Mouse (Mus musculus): ENCODE measurements around the gene Ankrd35. TPM values are rescaled to one million over a fixed set of nuclear protein-coding genes. Genes with fewer than 3 reads are reported as not detected.

The Ankrd35 gene
- polyA plus RNA-seq (2015; fragmentation: Nextera tagmentation; extraction: Ambion mirVana): 0.28 and 0.39 TPM in 2 replicates

DNA sequence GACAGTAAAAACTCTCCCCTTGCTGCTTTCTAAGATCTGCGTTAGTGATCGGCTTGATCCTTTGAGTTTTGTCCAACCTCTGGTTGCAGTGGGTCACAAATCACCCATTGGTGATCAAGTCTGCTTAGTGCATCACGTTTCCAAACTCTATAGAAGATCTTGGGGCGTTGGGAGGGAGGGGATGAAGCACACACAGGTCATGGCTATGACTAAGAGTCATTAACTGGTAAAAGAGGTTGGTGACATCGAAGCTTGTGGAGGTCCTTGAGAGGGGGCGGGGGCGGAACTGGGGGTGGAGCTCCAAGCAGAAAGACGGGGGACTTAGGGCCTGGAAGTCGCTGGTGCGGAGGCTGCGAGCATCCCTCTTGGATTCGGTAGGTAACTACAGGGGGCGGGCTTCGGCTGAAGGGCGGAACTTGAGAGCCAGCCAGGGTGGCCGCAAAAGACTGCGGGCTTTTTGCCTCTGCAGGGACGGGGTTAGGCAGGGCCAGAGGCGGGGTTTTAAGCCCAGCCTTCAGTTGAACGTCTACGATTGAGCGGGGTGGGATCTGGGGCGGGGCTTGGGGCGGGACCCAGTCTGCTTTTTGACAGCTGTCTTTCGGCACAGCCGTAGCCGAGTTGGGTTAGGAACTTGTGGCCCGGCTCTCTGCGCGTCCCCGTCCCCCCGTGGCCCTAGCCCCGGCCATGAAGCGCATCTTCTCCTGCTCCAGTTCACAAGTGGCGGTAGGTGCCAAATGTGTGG is at the start of gene Ankrd35:
Gene Ankrd35 (plus strand): TSS at position 405 of the 742 bp plus-strand sequence.
- Histone ChIP-seq H3K4me2 (ENCODE audit: low read depth, low read length) (peak within 1 kb of the TSS; percentile 89), H3K27me3 (replicated peaks; ENCODE audit: control insufficient read depth, insufficient read depth, low read length) (peaks cover 5% of the 10 kb centered on the region; the same call in 1 of the 2 replicates), H3K27ac (ENCODE audit: low read length) (no peak within 1 kb of the TSS), H3K36me3 (ENCODE audit: control insufficient read depth, insufficient read depth, low read length) (no peaks in the 10 kb centered on the region), H3K9me3 (ENCODE audit: control insufficient read depth, low read length) (no peaks in the 10 kb centered on the region), H3K4me3 (ENCODE audit: low read length) (peak within 1 kb of the TSS; percentile 54), H3K9ac (ENCODE audit: low read depth, low read length) (peak within 1 kb of the TSS; percentile 48; the same call in 1 of the 2 replicates), H3K4me1 (ENCODE audit: control insufficient read depth, insufficient read depth, low read length) (peaks cover 12% of the 10 kb centered on the region)
- 4% methylated on average over 35 of the region's 35 CpGs for WGBS
- ATAC-seq: peak; percentile 98

DNA sequence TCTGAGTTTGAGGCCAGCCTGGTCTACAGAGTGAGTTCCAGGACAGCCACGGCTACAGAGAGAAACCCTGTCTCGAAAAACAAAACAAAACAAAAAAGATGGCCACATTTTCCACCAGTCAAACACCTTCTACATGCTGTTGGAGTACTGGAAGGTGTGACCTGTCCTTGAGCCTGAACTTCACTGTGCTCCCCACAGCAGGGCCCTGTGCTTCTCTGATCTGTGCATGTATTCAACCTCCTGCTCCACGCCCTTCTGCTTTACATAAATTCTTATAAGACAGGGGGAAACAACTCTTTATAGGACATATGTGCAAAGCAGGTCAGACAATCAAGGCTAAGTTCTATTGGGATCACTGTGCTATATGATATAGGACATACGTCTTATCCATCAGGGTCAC is 46.7 kb upstream of the Ankrd35 start:
- Histone ChIP-seq H3K4me2 (ENCODE audit: low read depth, low read length) (no peak overlapping the region), H3K4me3 (ENCODE audit: low read length) (no peak overlapping the region), H3K9me3 (ENCODE audit: control insufficient read depth, low read length) (no peaks in the 10 kb centered on the region), H3K4me1 (ENCODE audit: control insufficient read depth, insufficient read depth, low read length) (no peaks in the 10 kb centered on the region), H3K36me3 (ENCODE audit: control insufficient read depth, insufficient read depth, low read length) (peaks cover 7% of the 10 kb centered on the region; the same call in 1 of the 2 replicates), H3K27me3 (replicated peaks; ENCODE audit: control insufficient read depth, insufficient read depth, low read length) (no peaks in the 10 kb centered on the region), H3K27ac (ENCODE audit: low read length) (no peak overlapping the region), H3K9ac (ENCODE audit: low read depth, low read length) (no peak overlapping the region)
- WGBS: 90% methylated on average over 4 of the region's 4 CpGs
- ATAC-seq: no peak

DNA sequence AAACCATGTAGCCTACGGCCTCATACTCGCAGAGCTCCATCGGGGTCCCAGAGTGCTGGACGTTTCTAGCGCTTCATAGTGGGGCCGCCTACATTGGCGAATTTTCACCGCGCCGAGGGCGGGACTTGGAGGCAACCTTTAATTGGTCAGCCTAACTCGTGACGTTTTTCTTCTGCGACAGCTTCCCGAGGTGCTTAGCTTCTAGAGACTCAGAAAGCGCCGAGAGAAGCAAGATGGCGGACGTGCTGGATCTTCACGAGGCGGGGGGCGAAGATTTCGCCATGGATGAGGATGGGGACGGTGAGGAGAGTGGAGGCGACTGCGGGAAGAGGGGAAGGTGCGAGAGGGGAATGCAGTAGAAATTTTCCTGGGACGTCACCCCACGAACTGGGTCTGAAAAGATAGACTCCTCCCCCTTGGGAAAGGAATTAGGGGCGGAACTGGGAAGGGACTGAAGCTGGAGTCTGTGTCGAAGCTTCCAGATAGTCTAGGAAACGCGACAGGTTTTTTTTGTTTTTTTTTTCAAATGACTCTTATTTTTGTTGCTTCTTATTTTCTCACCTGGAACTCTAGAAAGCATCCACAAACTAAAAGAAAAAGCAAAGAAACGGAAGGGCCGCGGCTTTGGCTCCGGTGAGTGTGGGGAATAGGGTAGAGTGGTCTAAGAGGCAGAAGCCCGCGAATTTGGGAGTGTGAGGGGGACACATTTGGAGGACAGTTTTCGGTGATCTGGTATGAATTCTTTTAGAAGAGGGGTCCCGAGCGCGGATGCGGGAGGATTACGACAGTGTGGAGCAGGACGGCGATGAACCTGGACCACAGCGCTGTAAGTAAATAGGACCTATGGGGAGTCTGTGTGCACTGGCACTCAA is 40.0 kb upstream of the Ankrd35 start, which contains the start of gene Rbm8a:
Gene Rbm8a (plus strand): TSS at position 205 of the 872 bp plus-strand sequence.
- Histone ChIP-seq H3K9ac (ENCODE audit: low read depth, low read length) (peak within 1 kb of the TSS; percentile 81), H3K9me3 (ENCODE audit: control insufficient read depth, low read length) (no peaks in the 10 kb centered on the region), H3K27ac (ENCODE audit: low read length) (peak within 1 kb of the TSS; percentile 72), H3K4me1 (ENCODE audit: control insufficient read depth, insufficient read depth, low read length) (peaks cover 11% of the 10 kb centered on the region), H3K4me3 (ENCODE audit: low read length) (peak within 1 kb of the TSS; percentile 76), H3K36me3 (ENCODE audit: control insufficient read depth, insufficient read depth, low read length) (no peaks in the 10 kb centered on the region), H3K27me3 (replicated peaks; ENCODE audit: control insufficient read depth, insufficient read depth, low read length) (no peaks in the 10 kb centered on the region), H3K4me2 (ENCODE audit: low read depth, low read length) (peak within 1 kb of the TSS; percentile 83)
- WGBS: under 1% methylated on average over 48 of the region's 48 CpGs
- ATAC-seq: peak; percentile 96

DNA sequence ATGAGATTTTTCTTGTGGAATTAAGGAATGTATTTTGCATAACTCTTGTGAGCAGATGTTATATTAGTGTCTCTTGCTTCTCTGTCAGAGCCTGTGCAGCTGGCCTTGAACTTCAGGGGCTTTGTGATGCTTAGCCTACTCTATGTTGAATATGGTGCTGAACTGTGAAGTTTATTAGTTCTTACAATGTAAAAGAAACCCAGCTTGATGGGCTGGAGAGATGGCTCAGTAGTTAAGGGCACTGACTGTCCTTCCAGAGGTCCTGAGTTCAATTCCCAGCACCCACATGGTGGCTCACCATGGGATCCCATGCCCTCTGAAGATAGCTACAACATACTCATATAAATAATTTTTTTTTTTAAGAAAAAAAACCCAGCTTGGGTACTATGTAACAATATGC is 37.9 kb upstream of the Ankrd35 start:
- Histone ChIP-seq H3K4me2 (ENCODE audit: low read depth, low read length) (no peak overlapping the region), H3K9me3 (ENCODE audit: control insufficient read depth, low read length) (no peaks in the 10 kb centered on the region), H3K27me3 (replicated peaks; ENCODE audit: control insufficient read depth, insufficient read depth, low read length) (no peaks in the 10 kb centered on the region), H3K9ac (ENCODE audit: low read depth, low read length) (no peak overlapping the region), H3K4me1 (ENCODE audit: control insufficient read depth, insufficient read depth, low read length) (peaks cover 23% of the 10 kb centered on the region), H3K27ac (ENCODE audit: low read length) (no peak overlapping the region), H3K4me3 (ENCODE audit: low read length) (no peak overlapping the region), H3K36me3 (ENCODE audit: control insufficient read depth, insufficient read depth, low read length) (0 out of 2 replicates have a peak, but pooled peaks cover under 1% of the 10 kb centered on the region)
- no peak for ATAC-seq

DNA sequence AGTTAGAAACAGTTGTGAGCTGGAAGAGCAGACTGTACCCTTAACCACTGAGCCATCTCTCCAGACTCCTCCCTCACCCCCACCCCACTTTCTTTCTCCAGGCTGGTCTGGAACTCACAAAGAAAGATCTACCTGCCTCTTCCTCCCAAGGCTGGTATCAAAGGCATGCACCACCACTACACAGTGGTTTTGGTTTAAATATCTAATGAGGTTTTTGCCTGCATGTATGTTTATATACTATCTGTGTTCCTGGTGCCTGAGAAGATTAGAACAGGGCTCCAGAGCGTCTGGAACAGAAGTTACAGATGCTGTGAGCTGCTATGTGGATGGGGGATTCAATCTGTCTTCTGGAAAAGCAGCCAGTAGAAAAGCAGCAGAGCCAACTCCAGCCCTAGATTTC is 35.9 kb upstream of the Ankrd35 start:
- Histone ChIP-seq H3K4me1 (ENCODE audit: control insufficient read depth, insufficient read depth, low read length) (peaks cover 24% of the 10 kb centered on the region), H3K4me3 (ENCODE audit: low read length) (no peak overlapping the region), H3K9me3 (ENCODE audit: control insufficient read depth, low read length) (no peaks in the 10 kb centered on the region), H3K4me2 (ENCODE audit: low read depth, low read length) (no peak overlapping the region), H3K27ac (ENCODE audit: low read length) (no peak overlapping the region), H3K27me3 (replicated peaks; ENCODE audit: control insufficient read depth, insufficient read depth, low read length) (no peaks in the 10 kb centered on the region), H3K9ac (ENCODE audit: low read depth, low read length) (no peak overlapping the region), H3K36me3 (ENCODE audit: control insufficient read depth, insufficient read depth, low read length) (0 out of 2 replicates have a peak, but pooled peaks cover 3% of the 10 kb centered on the region)
- 59% methylated on average over 1 of the region's 1 CpGs for WGBS
- ATAC-seq: no peak

DNA sequence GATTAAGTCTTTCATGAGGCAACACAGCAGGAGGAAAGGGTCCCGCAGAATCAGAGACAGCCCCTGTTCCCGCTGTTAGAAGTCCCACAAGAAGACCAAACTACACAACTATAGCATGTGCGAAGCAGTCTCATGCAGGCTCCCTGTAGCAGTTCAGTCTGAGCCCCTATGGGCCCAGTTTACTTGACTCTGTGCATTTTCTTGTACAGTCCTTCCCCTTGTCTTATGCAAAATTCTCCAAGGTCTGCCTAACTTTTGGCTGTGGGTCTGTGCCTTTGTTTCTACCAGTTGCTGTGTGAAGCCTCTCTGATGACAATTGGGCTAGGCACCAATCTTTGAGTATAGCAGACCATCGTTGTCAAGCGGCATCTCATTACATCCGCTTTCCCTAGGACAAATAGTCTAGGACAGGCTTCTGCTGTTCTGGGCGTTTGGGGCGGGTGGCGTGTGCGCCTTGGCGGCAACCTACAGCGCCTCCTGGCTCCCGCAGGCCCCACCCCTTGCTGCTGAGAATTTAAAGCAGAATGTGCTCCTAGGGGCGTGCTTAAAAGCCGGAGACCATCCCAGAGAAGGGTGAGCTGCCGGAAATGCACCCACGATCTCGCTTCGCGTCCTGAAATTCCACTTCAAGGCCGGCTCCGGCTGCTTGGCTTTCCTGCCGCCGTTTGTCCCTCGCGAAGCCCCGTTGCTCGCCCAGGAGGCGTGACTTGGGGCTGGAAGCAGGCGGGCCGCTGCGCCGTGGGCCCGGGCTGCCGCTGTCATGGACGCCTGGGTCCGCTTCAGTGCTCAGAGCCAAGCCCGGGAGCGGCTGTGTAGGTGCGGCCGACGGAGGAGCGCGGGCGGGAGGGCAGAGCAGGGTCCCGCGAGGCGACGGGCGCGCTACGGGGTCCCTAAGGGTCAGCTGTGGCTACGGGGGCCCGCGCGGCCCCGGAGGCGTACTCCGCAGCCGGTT is 34.7 kb upstream of the Ankrd35 start, which contains the start of the genes Pex11b and Gm42957:
Gene Pex11b (plus strand): TSS at position 449 of the 952 bp plus-strand sequence.
Gene Gm42957 (plus strand): TSS at position 547 of the 952 bp plus-strand sequence.
- H3K9ac ChIP-seq (ENCODE audit: low read depth, low read length): peak within 1 kb of the TSS; percentile 94
- peaks cover 24% of the 10 kb centered on the region for H3K4me1 ChIP-seq (ENCODE audit: control insufficient read depth, insufficient read depth, low read length)
- WGBS: 2% methylated on average over 59 of the region's 60 CpGs
- H3K4me2 ChIP-seq (ENCODE audit: low read depth, low read length): peak within 1 kb of the TSS; percentile 60
- no peaks in the 10 kb centered on the region for H3K27me3 ChIP-seq (replicated peaks; ENCODE audit: control insufficient read depth, insufficient read depth, low read length)
- 0 out of 2 replicates have a peak, but pooled peaks cover 3% of the 10 kb centered on the region for H3K36me3 ChIP-seq (ENCODE audit: control insufficient read depth, insufficient read depth, low read length)
- peak within 1 kb of the TSS; percentile 79 for H3K27ac ChIP-seq (ENCODE audit: low read length)
- H3K4me3 ChIP-seq (ENCODE audit: low read length): peak within 1 kb of the TSS; percentile 85
- ATAC-seq: peak; percentile 92
- H3K9me3 ChIP-seq (ENCODE audit: control insufficient read depth, low read length): no peaks in the 10 kb centered on the region

DNA sequence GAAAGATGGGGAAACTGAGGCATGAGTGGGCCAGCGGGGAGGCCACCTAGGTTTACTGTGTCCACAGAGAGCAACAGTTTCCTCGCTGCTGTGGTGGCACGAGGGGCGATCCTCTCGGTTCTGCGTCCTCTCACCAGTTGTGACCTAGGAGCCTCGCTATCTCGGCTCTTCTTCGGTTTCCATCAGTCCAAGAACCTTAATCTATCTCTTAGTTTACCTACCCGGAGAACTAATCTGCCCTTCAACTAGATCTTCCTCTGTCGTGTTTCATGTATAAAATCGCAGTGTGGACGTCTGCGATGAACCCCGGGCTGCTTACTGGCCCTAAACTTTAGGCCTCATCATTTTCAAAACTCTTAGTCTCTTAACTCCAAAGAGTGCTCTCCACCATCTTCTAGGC is 34.0 kb upstream of the Ankrd35 start:
- 7% methylated on average over 15 of the region's 15 CpGs for WGBS
- no peaks in the 10 kb centered on the region for H3K9me3 ChIP-seq (ENCODE audit: control insufficient read depth, low read length)
- H3K27ac ChIP-seq (ENCODE audit: low read length): peak overlapping the region; percentile 79

DNA sequence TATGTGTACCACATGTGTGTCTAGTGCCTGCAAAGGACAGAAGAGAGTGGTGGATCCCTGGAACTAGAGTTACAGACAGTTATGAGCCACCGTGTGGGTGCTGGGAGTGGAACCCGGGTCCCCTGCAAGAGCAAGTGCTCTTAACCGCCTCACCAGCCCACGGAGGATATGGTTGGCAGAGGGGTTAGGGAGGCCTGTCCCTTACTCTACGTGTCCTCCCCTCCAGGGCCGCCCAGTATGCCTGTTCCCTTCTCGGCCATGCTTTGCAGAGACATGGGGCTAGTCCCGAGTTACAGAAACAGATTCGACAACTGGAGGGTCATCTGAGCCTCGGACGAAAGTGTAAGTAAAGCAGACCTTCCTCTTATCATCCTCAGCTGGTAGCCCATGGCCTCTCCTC is 33.5 kb upstream of the Ankrd35 start:
- H3K36me3 ChIP-seq (ENCODE audit: control insufficient read depth, insufficient read depth, low read length): 0 out of 2 replicates have a peak, but pooled peaks cover 3% of the 10 kb centered on the region
- H3K4me2 ChIP-seq (ENCODE audit: low read depth, low read length): peak overlapping the region; percentile 60
- ATAC-seq: no peak
- H3K4me3 ChIP-seq (ENCODE audit: low read length): peak overlapping the region; percentile 85
- H3K9me3 ChIP-seq (ENCODE audit: control insufficient read depth, low read length): no peaks in the 10 kb centered on the region
- H3K27ac ChIP-seq (ENCODE audit: low read length): peak overlapping the region; percentile 0; the same call in 1 of the 2 replicates
- H3K27me3 ChIP-seq (replicated peaks; ENCODE audit: control insufficient read depth, insufficient read depth, low read length): no peaks in the 10 kb centered on the region
- peaks cover 17% of the 10 kb centered on the region for H3K4me1 ChIP-seq (ENCODE audit: control insufficient read depth, insufficient read depth, low read length)
- peak overlapping the region; percentile 94 for H3K9ac ChIP-seq (ENCODE audit: low read depth, low read length)
- 70% methylated on average over 11 of the region's 11 CpGs for WGBS

More for the DNA sequence above, 34.0 kb upstream of the Ankrd35 start:
- Histone ChIP-seq H3K4me3 (ENCODE audit: low read length) (peak overlapping the region; percentile 85), H3K27me3 (replicated peaks; ENCODE audit: control insufficient read depth, insufficient read depth, low read length) (no peaks in the 10 kb centered on the region), H3K4me2 (ENCODE audit: low read depth, low read length) (peak overlapping the region; percentile 60), H3K36me3 (ENCODE audit: control insufficient read depth, insufficient read depth, low read length) (0 out of 2 replicates have a peak, but pooled peaks cover 3% of the 10 kb centered on the region), H3K4me1 (ENCODE audit: control insufficient read depth, insufficient read depth, low read length) (peaks cover 20% of the 10 kb centered on the region), H3K9ac (ENCODE audit: low read depth, low read length) (peak overlapping the region; percentile 94)
- peak; percentile 27 for ATAC-seq
